Mouse (Mus musculus): ENCODE results near the gene Sem1. TPM values are rescaled to one million over a fixed set of nuclear protein-coding genes. Genes with fewer than 3 reads are reported as not detected.
"Not testable (repeated sequence)": the region's sequence is repeated elsewhere in the genome, so short reads cannot be mapped to it uniquely, and the experiment has no call there.

The Sem1 gene
- polyA plus RNA-seq, 1 experiment from 2014 or later = 264 TPM

- Histone ChIP-seq H3K27ac (no peak overlapping the region), H3K36me3 (peaks cover 3% of the 10 kb centered on the region; the same call in 1 of the 2 replicates), H3K9me3 (no peaks in the 10 kb centered on the region), H3K27me3 (no peaks in the 10 kb centered on the region), H3K4me1 (no peaks in the 10 kb centered on the region), H3K9ac (no peak overlapping the region), H3K4me3 (no peak overlapping the region), H3K4me2 (replicated peaks) (no peak overlapping the region)
- WGBS = 82% methylated on average over 5 of the region's 5 CpGs
- no peak for ATAC-seq (ENCODE audit: insufficient number of reproducible peaks, insufficient read depth, low FRiP score, low TSS enrichment)
These were observed 15.7 kb downstream of the Sem1 start for GRCm38 (mm10) chr6:6562716-6563115.

- Histone ChIP-seq H3K27ac (no peak overlapping the region), H3K36me3 (peaks cover 22% of the 10 kb centered on the region), H3K9me3 (no peaks in the 10 kb centered on the region), H3K27me3 (no peaks in the 10 kb centered on the region), H3K4me1 (no peaks in the 10 kb centered on the region), H3K4me3 (no peak overlapping the region), H3K4me2 (replicated peaks) (no peak overlapping the region), H3K9ac (no peak overlapping the region)
- WGBS = 92% methylated on average over 1 of the region's 1 CpGs
- no peak for ATAC-seq (ENCODE audit: insufficient number of reproducible peaks, insufficient read depth, low FRiP score, low TSS enrichment)
These were observed 20.8 kb downstream of the Sem1 start for GRCm38 (mm10) chr6:6557647-6558046.

GRCm38 (mm10) chr6:6552006-6552405, 26.5 kb downstream of the Sem1 start:
- Histone ChIP-seq H3K4me1 (no peaks in the 10 kb centered on the region), H3K9ac (no peak overlapping the region), H3K27ac (no peak overlapping the region), H3K4me2 (replicated peaks) (no peak overlapping the region), H3K27me3 (no peaks in the 10 kb centered on the region), H3K9me3 (no peaks in the 10 kb centered on the region), H3K4me3 (no peak overlapping the region), H3K36me3 (peaks cover 16% of the 10 kb centered on the region)
- 87% methylated on average over 6 of the region's 6 CpGs for WGBS
- ATAC-seq (ENCODE audit: insufficient number of reproducible peaks, insufficient read depth, low FRiP score, low TSS enrichment) = no peak

GRCm38 (mm10) chr6:6547997-6548396, 30.5 kb downstream of the Sem1 start:
- no peaks in the 10 kb centered on the region for H3K36me3 ChIP-seq
- H3K9ac ChIP-seq = no peak overlapping the region
- no peak overlapping the region for H3K4me2 ChIP-seq (replicated peaks)
- no peaks in the 10 kb centered on the region for H3K4me1 ChIP-seq
- H3K27me3 ChIP-seq = no peaks in the 10 kb centered on the region
- no peak overlapping the region for H3K4me3 ChIP-seq
- H3K27ac ChIP-seq = no peak overlapping the region
- ATAC-seq (ENCODE audit: insufficient number of reproducible peaks, insufficient read depth, low FRiP score, low TSS enrichment) = no peak
- H3K9me3 ChIP-seq = no peaks in the 10 kb centered on the region
- 50% methylated on average over 5 of the region's 5 CpGs for WGBS

GRCm38 (mm10) chr6:6544255-6544645, 34.2 kb downstream of the Sem1 start:
- no peak overlapping the region for H3K9ac ChIP-seq
- no peak overlapping the region for H3K4me2 ChIP-seq (replicated peaks)
- no peak overlapping the region for H3K4me3 ChIP-seq
- no peaks in the 10 kb centered on the region for H3K36me3 ChIP-seq
- H3K9me3 ChIP-seq = no peaks in the 10 kb centered on the region
- H3K27ac ChIP-seq = no peak overlapping the region
- H3K4me1 ChIP-seq = no peaks in the 10 kb centered on the region
- no peaks in the 10 kb centered on the region for H3K27me3 ChIP-seq
- WGBS = 82% methylated on average over 4 of the region's 4 CpGs
- ATAC-seq (ENCODE audit: insufficient number of reproducible peaks, insufficient read depth, low FRiP score, low TSS enrichment) = no peak

GRCm38 (mm10) chr6:6543606-6544254, 34.7 kb downstream of the Sem1 start:
- no peaks in the 10 kb centered on the region for H3K9me3 ChIP-seq
- H3K27ac ChIP-seq = no peak overlapping the region
- no peak for ATAC-seq (ENCODE audit: insufficient number of reproducible peaks, insufficient read depth, low FRiP score, low TSS enrichment)
- 85% methylated on average over 9 of the region's 9 CpGs for WGBS
- no peaks in the 10 kb centered on the region for H3K4me1 ChIP-seq
- H3K4me3 ChIP-seq = no peak overlapping the region
- H3K4me2 ChIP-seq (replicated peaks) = no peak overlapping the region
- no peaks in the 10 kb centered on the region for H3K27me3 ChIP-seq
- no peaks in the 10 kb centered on the region for H3K36me3 ChIP-seq
- H3K9ac ChIP-seq = no peak overlapping the region

GRCm38 (mm10) chr6:6542133-6542532, 36.3 kb downstream of the Sem1 start:
- no peak for ATAC-seq (ENCODE audit: insufficient number of reproducible peaks, insufficient read depth, low FRiP score, low TSS enrichment)
- Histone ChIP-seq H3K27ac (no peak overlapping the region), H3K4me1 (no peaks in the 10 kb centered on the region), H3K4me3 (no peak overlapping the region), H3K36me3 (no peaks in the 10 kb centered on the region), H3K9ac (no peak overlapping the region), H3K4me2 (replicated peaks) (no peak overlapping the region), H3K27me3 (no peaks in the 10 kb centered on the region), H3K9me3 (no peaks in the 10 kb centered on the region)

- Histone ChIP-seq H3K27ac (no peak overlapping the region), H3K36me3 (no peaks in the 10 kb centered on the region), H3K9ac (no peak overlapping the region), H3K4me1 (no peaks in the 10 kb centered on the region), H3K4me3 (no peak overlapping the region), H3K9me3 (no peaks in the 10 kb centered on the region), H3K27me3 (no peaks in the 10 kb centered on the region), H3K4me2 (replicated peaks) (no peak overlapping the region)
- peak; percentile 77; the same call in 1 of the 2 replicates for ATAC-seq (ENCODE audit: insufficient number of reproducible peaks, insufficient read depth, low FRiP score, low TSS enrichment)
- 46% methylated on average over 5 of the region's 5 CpGs for WGBS
These were observed 41.5 kb downstream of the Sem1 start for GRCm38 (mm10) chr6:6536781-6537466.

GRCm38 (mm10) chr6:6536359-6536758, 42.1 kb downstream of the Sem1 start:
- not testable (repeated sequence) for H3K27me3 ChIP-seq

More at GRCm38 (mm10) chr6:6536359-6536758, 42.1 kb downstream of the Sem1 start:
- not testable (repeated sequence) for H3K9me3 ChIP-seq; H3K4me1 ChIP-seq; H3K9ac ChIP-seq; H3K27ac ChIP-seq; H3K4me2 ChIP-seq (replicated peaks); H3K36me3 ChIP-seq; ATAC-seq (ENCODE audit: insufficient number of reproducible peaks, insufficient read depth, low FRiP score, low TSS enrichment); H3K4me3 ChIP-seq
- WGBS = 83% methylated on average over 5 of the region's 5 CpGs
